Mouse (Mus musculus) heart, adult 11 months (tissue): ENCODE measurements around the gene Taco1.

ENCODE experiments used
- DNase-seq: peaks from one replicate; pipeline ENCODE4 v3.0.0; 2022

Taco1 gene

GRCm38 (mm10) chr11:106065923-106066571, at the start of gene Taco1:
Gene Taco1, plus strand, starts transcription at chr11:106066061.
- DNase-seq = peak; percentile 99

GRCm38 (mm10) chr11:106016440-106016839, 49.4 kb upstream of the Taco1 start:
- DNase-seq = no peak

- no peak for DNase-seq
These were observed 45.7 kb upstream of the Taco1 start for GRCm38 (mm10) chr11:106020051-106020763.

GRCm38 (mm10) chr11:106025774-106026173, 40.1 kb upstream of the Taco1 start:
- DNase-seq = peak; percentile 73

- peak; percentile 91 for DNase-seq
These were observed 39.3 kb upstream of the Taco1 start for GRCm38 (mm10) chr11:106026465-106027151.

- DNase-seq = peak; percentile 89
These were observed 38.3 kb upstream of the Taco1 start for GRCm38 (mm10) chr11:106027607-106028006.

- peak; percentile 92 for DNase-seq
These were observed 33.8 kb upstream of the Taco1 start for GRCm38 (mm10) chr11:106032074-106032473.

GRCm38 (mm10) chr11:106033491-106033919, 32.4 kb upstream of the Taco1 start:
- peak; percentile 96 for DNase-seq

- no peak for DNase-seq
These were observed 30.9 kb upstream of the Taco1 start for GRCm38 (mm10) chr11:106034986-106035385.

GRCm38 (mm10) chr11:106036548-106037417, 29.1 kb upstream of the Taco1 start, which contains the start of gene Dcaf7:
Gene Dcaf7, plus strand, starts transcription at chr11:106036872.
- peak; percentile 100 for DNase-seq

- DNase-seq = no peak
These were observed 28.5 kb upstream of the Taco1 start for GRCm38 (mm10) chr11:106037418-106037751.

- no peak for DNase-seq
These were observed 21.5 kb upstream of the Taco1 start for GRCm38 (mm10) chr11:106044349-106044748.

GRCm38 (mm10) chr11:106045256-106045655, 20.6 kb upstream of the Taco1 start:
- DNase-seq = no peak

- no peak for DNase-seq
These were observed 20.1 kb upstream of the Taco1 start for GRCm38 (mm10) chr11:106045780-106046179.

GRCm38 (mm10) chr11:106046584-106046983, 19.3 kb upstream of the Taco1 start:
- DNase-seq = no peak

- DNase-seq = no peak
These were observed 11.9 kb upstream of the Taco1 start for GRCm38 (mm10) chr11:106053921-106054320.

GRCm38 (mm10) chr11:106054600-106054999, 11.3 kb upstream of the Taco1 start:
- DNase-seq = no peak

GRCm38 (mm10) chr11:106055341-106055740, 10.5 kb upstream of the Taco1 start:
- DNase-seq = no peak

GRCm38 (mm10) chr11:106056819-106057491, 8.9 kb upstream of the Taco1 start:
- no peak for DNase-seq

- DNase-seq = no peak
These were observed 7.8 kb upstream of the Taco1 start for GRCm38 (mm10) chr11:106058020-106058419.

- no peak for DNase-seq
These were observed 5.3 kb upstream of the Taco1 start for GRCm38 (mm10) chr11:106060549-106060948.

GRCm38 (mm10) chr11:106061311-106061710, 4.5 kb upstream of the Taco1 start:
- DNase-seq = no peak
